Mouse (Mus musculus): ENCODE results near the gene Loxl4. TPM values are rescaled to one million over a fixed set of nuclear protein-coding genes. Genes with fewer than 3 reads are reported as not detected.

Gene Loxl4
- polyA plus RNA-seq, 1 experiment from 2014 or later, result 0.15 TPM

- no peak for ATAC-seq (ENCODE audit: insufficient number of reproducible peaks, insufficient read depth, low FRiP score, low read depth)
- H3K9ac ChIP-seq (ENCODE audit: low read length), result no peak overlapping the region
- WGBS, result 94% methylated on average over 13 of the region's 13 CpGs
- no peaks in the 10 kb centered on the region for H3K9me3 ChIP-seq (ENCODE audit: control insufficient read depth, low read length)
- peaks cover 37% of the 10 kb centered on the region for H3K36me3 ChIP-seq (ENCODE audit: control insufficient read depth, insufficient read depth, low read length)
- H3K27me3 ChIP-seq (ENCODE audit: control insufficient read depth, insufficient read depth, low read length), result no peaks in the 10 kb centered on the region
- H3K27ac ChIP-seq (replicated peaks in 1 of 2; ENCODE audit: control insufficient read depth in 1 of 2, insufficient read depth in 1 of 2, low read depth in 2 of 2, low read length in 2 of 2), result no peak overlapping the region
- no peak overlapping the region for H3K4me3 ChIP-seq (ENCODE audit: control insufficient read depth in 1 of 2, insufficient read depth in 1 of 2, low read depth in 1 of 2, low read length in 2 of 2)
- H3K4me2 ChIP-seq (ENCODE audit: low read length), result no peak overlapping the region
- peaks cover 0 to 3% of the 10 kb centered on the region in 2 experiments; a peak in 1 of 4 replicates for H3K4me1 ChIP-seq (ENCODE audit: control insufficient read depth in 2 of 2, insufficient read depth in 2 of 2, low read length in 2 of 2)
Measured at GRCm38 (mm10) chr19:42582811-42583370, 29.7 kb downstream of the Loxl4 start.

DNA sequence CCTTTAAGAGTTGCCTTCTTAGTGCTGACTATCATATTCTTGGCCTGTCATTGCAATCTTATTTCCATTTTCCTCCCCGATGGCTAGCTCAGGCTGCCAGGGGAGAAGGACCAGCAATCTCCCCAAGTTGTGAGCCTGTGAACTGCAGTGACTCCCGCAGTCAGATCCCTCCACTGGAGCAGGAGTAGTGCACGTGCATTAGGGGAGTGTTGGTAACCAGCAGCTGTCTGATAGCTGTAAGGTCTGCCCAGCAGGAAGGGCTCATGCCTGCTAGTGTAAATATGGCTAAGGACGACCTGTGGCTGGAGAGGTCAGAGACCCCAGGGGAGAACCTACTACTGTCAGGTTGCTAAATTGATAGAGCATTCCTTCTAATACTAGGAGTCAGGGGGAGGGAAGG is 31.9 kb downstream of the Loxl4 start:
- no peaks in the 10 kb centered on the region for H3K9me3 ChIP-seq (ENCODE audit: control insufficient read depth, low read length)
- H3K4me3 ChIP-seq (ENCODE audit: control insufficient read depth in 1 of 2, insufficient read depth in 1 of 2, low read depth in 1 of 2, low read length in 2 of 2), result no peak overlapping the region
- no peak overlapping the region for H3K27ac ChIP-seq (replicated peaks in 1 of 2; ENCODE audit: control insufficient read depth in 1 of 2, insufficient read depth in 1 of 2, low read depth in 2 of 2, low read length in 2 of 2)
- peaks cover 37% of the 10 kb centered on the region for H3K36me3 ChIP-seq (ENCODE audit: control insufficient read depth, insufficient read depth, low read length)
- 23% methylated on average over 4 of the region's 4 CpGs for WGBS
- no peak for ATAC-seq (ENCODE audit: insufficient number of reproducible peaks, insufficient read depth, low FRiP score, low read depth)
- H3K4me1 ChIP-seq (ENCODE audit: control insufficient read depth in 2 of 2, insufficient read depth in 2 of 2, low read length in 2 of 2), result no peaks in the 10 kb centered on the region; a peak in 1 of 4 replicates
- H3K9ac ChIP-seq (ENCODE audit: low read length), result no peak overlapping the region
- H3K27me3 ChIP-seq (ENCODE audit: control insufficient read depth, insufficient read depth, low read length), result no peaks in the 10 kb centered on the region
- H3K4me2 ChIP-seq (ENCODE audit: low read length), result no peak overlapping the region

- Histone ChIP-seq H3K27me3 (ENCODE audit: control insufficient read depth, insufficient read depth, low read length) (no peaks in the 10 kb centered on the region), H3K4me1 (ENCODE audit: control insufficient read depth in 2 of 2, insufficient read depth in 2 of 2, low read length in 2 of 2) (no peaks in the 10 kb centered on the region; a peak in 1 of 4 replicates)
- WGBS, result 86% methylated on average over 4 of the region's 4 CpGs
Measured at GRCm38 (mm10) chr19:42578631-42579030, 34.0 kb downstream of the Loxl4 start.

GRCm38 (mm10) chr19:42576856-42577255 is 35.8 kb downstream of the Loxl4 start:
- H3K4me3 ChIP-seq (ENCODE audit: control insufficient read depth in 1 of 2, insufficient read depth in 1 of 2, low read depth in 1 of 2, low read length in 2 of 2), result no peak overlapping the region
- no peak overlapping the region for H3K27ac ChIP-seq (replicated peaks in 1 of 2; ENCODE audit: control insufficient read depth in 1 of 2, insufficient read depth in 1 of 2, low read depth in 2 of 2, low read length in 2 of 2)
- no peak overlapping the region for H3K4me2 ChIP-seq (ENCODE audit: low read length)
- 89% methylated on average over 1 of the region's 1 CpGs for WGBS
- no peaks in the 10 kb centered on the region for H3K27me3 ChIP-seq (ENCODE audit: control insufficient read depth, insufficient read depth, low read length)
- H3K4me1 ChIP-seq (ENCODE audit: control insufficient read depth in 2 of 2, insufficient read depth in 2 of 2, low read length in 2 of 2), result no peaks in the 10 kb centered on the region; a peak in 1 of 4 replicates
- no peaks in the 10 kb centered on the region for H3K9me3 ChIP-seq (ENCODE audit: control insufficient read depth, low read length)
- peaks cover 1% of the 10 kb centered on the region; the same call in 1 of the 2 replicates for H3K36me3 ChIP-seq (ENCODE audit: control insufficient read depth, insufficient read depth, low read length)
- ATAC-seq (ENCODE audit: insufficient number of reproducible peaks, insufficient read depth, low FRiP score, low read depth), result no peak
- H3K9ac ChIP-seq (ENCODE audit: low read length), result no peak overlapping the region

More at GRCm38 (mm10) chr19:42578631-42579030, 34.0 kb downstream of the Loxl4 start:
- no peak for ATAC-seq (ENCODE audit: insufficient number of reproducible peaks, insufficient read depth, low FRiP score, low read depth)
- no peaks in the 10 kb centered on the region for H3K9me3 ChIP-seq (ENCODE audit: control insufficient read depth, low read length)
- no peak overlapping the region for H3K27ac ChIP-seq (replicated peaks in 1 of 2; ENCODE audit: control insufficient read depth in 1 of 2, insufficient read depth in 1 of 2, low read depth in 2 of 2, low read length in 2 of 2)
- H3K36me3 ChIP-seq (ENCODE audit: control insufficient read depth, insufficient read depth, low read length), result peaks cover 19% of the 10 kb centered on the region
- no peak overlapping the region for H3K9ac ChIP-seq (ENCODE audit: low read length)
- no peak overlapping the region for H3K4me2 ChIP-seq (ENCODE audit: low read length)
- H3K4me3 ChIP-seq (ENCODE audit: control insufficient read depth in 1 of 2, insufficient read depth in 1 of 2, low read depth in 1 of 2, low read length in 2 of 2), result no peak overlapping the region

GRCm38 (mm10) chr19:42575317-42575716 is 37.3 kb downstream of the Loxl4 start:
- Histone ChIP-seq H3K4me3 (ENCODE audit: control insufficient read depth in 1 of 2, insufficient read depth in 1 of 2, low read depth in 1 of 2, low read length in 2 of 2) (no peak overlapping the region), H3K36me3 (ENCODE audit: control insufficient read depth, insufficient read depth, low read length) (no peaks in the 10 kb centered on the region), H3K9me3 (ENCODE audit: control insufficient read depth, low read length) (no peaks in the 10 kb centered on the region), H3K4me2 (ENCODE audit: low read length) (no peak overlapping the region), H3K9ac (ENCODE audit: low read length) (no peak overlapping the region), H3K27ac (replicated peaks in 1 of 2; ENCODE audit: control insufficient read depth in 1 of 2, insufficient read depth in 1 of 2, low read depth in 2 of 2, low read length in 2 of 2) (no peak overlapping the region), H3K4me1 (ENCODE audit: control insufficient read depth in 2 of 2, insufficient read depth in 2 of 2, low read length in 2 of 2) (no peaks in the 10 kb centered on the region), H3K27me3 (ENCODE audit: control insufficient read depth, insufficient read depth, low read length) (no peaks in the 10 kb centered on the region)
- no peak for ATAC-seq (ENCODE audit: insufficient number of reproducible peaks, insufficient read depth, low FRiP score, low read depth)
- WGBS, result 74% methylated on average over 2 of the region's 2 CpGs

DNA sequence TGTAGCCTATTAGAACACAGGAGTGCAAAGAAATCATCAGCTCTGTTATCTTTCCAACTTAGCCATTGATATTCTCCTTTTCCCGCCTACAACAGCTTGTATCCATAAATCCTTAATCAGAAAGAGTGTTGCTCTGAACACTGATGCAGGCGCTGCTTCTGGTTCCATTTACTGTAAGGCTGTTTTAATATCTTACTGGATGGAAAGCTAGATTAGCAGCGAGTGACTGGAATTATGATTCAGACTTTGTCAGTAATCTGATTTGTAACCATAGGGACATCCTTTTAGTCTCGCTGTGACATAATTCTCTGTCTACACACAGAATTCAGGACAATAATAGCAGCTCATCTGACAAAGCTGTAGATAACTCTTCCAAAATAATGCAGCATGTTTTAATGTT is 41.3 kb downstream of the Loxl4 start:
- ATAC-seq (ENCODE audit: insufficient number of reproducible peaks, insufficient read depth, low FRiP score, low read depth), result no peak
- 74% methylated on average over 4 of the region's 4 CpGs for WGBS
- Histone ChIP-seq H3K4me3 (ENCODE audit: control insufficient read depth in 1 of 2, insufficient read depth in 1 of 2, low read depth in 1 of 2, low read length in 2 of 2) (no peak overlapping the region), H3K4me1 (ENCODE audit: control insufficient read depth in 2 of 2, insufficient read depth in 2 of 2, low read length in 2 of 2) (no peaks in the 10 kb centered on the region), H3K4me2 (ENCODE audit: low read length) (no peak overlapping the region), H3K36me3 (ENCODE audit: control insufficient read depth, insufficient read depth, low read length) (no peaks in the 10 kb centered on the region), H3K9ac (ENCODE audit: low read length) (no peak overlapping the region), H3K27me3 (ENCODE audit: control insufficient read depth, insufficient read depth, low read length) (no peaks in the 10 kb centered on the region), H3K27ac (replicated peaks in 1 of 2; ENCODE audit: control insufficient read depth in 1 of 2, insufficient read depth in 1 of 2, low read depth in 2 of 2, low read length in 2 of 2) (no peak overlapping the region), H3K9me3 (ENCODE audit: control insufficient read depth, low read length) (no peaks in the 10 kb centered on the region)

DNA sequence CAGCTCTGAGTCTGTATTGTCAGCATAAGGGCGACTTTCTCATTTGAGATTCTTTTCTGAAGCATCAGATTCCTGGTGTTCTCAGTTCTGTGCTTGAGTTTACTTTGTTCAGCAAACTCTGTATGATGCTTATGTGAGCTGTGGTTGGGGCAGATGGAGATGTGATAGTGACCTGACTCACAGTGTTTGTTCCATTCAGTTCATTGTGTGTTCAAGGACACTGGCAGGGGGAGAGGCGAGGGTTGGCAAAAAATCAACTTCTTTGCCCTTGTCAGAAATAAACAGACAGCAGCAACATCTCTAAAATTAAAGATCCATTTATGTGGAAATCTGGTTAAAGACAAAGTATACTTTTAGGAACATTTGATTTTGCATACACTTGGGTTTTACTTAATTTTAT is 43.5 kb downstream of the Loxl4 start:
- H3K27me3 ChIP-seq (ENCODE audit: control insufficient read depth, insufficient read depth, low read length), result no peaks in the 10 kb centered on the region
- 69% methylated on average over 2 of the region's 2 CpGs for WGBS
- no peak overlapping the region for H3K9ac ChIP-seq (ENCODE audit: low read length)
- no peak for ATAC-seq (ENCODE audit: insufficient number of reproducible peaks, insufficient read depth, low FRiP score, low read depth)
- no peaks in the 10 kb centered on the region for H3K9me3 ChIP-seq (ENCODE audit: control insufficient read depth, low read length)
- H3K4me1 ChIP-seq (ENCODE audit: control insufficient read depth in 2 of 2, insufficient read depth in 2 of 2, low read length in 2 of 2), result no peaks in the 10 kb centered on the region
- no peak overlapping the region for H3K27ac ChIP-seq (replicated peaks in 1 of 2; ENCODE audit: control insufficient read depth in 1 of 2, insufficient read depth in 1 of 2, low read depth in 2 of 2, low read length in 2 of 2)
- H3K4me3 ChIP-seq (ENCODE audit: control insufficient read depth in 1 of 2, insufficient read depth in 1 of 2, low read depth in 1 of 2, low read length in 2 of 2), result no peak overlapping the region
- no peak overlapping the region for H3K4me2 ChIP-seq (ENCODE audit: low read length)
- no peaks in the 10 kb centered on the region for H3K36me3 ChIP-seq (ENCODE audit: control insufficient read depth, insufficient read depth, low read length)

DNA sequence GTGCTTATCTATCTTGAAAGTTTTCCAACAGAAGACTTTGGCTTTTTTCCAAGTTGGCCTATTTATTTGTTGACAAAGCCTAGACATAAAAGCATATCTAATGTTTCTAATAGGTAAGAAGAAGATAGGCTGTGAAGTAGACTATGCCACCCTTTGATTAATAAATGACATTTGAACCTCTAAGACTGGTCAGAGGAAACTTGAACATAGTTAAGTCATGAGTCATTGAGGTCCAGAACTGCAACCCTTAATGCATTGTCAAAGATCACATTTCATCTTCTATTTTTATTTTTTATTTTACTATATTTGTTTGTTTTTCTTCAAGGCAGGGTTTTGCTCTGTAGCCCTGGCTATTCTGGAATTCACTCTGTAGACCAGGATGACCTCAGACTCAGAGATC is 45.6 kb downstream of the Loxl4 start:
- H3K4me3 ChIP-seq (ENCODE audit: control insufficient read depth in 1 of 2, insufficient read depth in 1 of 2, low read depth in 1 of 2, low read length in 2 of 2), result no peak overlapping the region
- no peaks in the 10 kb centered on the region for H3K27me3 ChIP-seq (ENCODE audit: control insufficient read depth, insufficient read depth, low read length)
- no peaks in the 10 kb centered on the region for H3K9me3 ChIP-seq (ENCODE audit: control insufficient read depth, low read length)
- no peaks in the 10 kb centered on the region for H3K4me1 ChIP-seq (ENCODE audit: control insufficient read depth in 2 of 2, insufficient read depth in 2 of 2, low read length in 2 of 2)
- peaks cover 14% of the 10 kb centered on the region for H3K36me3 ChIP-seq (ENCODE audit: control insufficient read depth, insufficient read depth, low read length)
- no peak for ATAC-seq (ENCODE audit: insufficient number of reproducible peaks, insufficient read depth, low FRiP score, low read depth)
- H3K27ac ChIP-seq (replicated peaks in 1 of 2; ENCODE audit: control insufficient read depth in 1 of 2, insufficient read depth in 1 of 2, low read depth in 2 of 2, low read length in 2 of 2), result no peak overlapping the region
- no peak overlapping the region for H3K9ac ChIP-seq (ENCODE audit: low read length)
- no peak overlapping the region for H3K4me2 ChIP-seq (ENCODE audit: low read length)

All from heart, embryonic 14.5 days (tissue).